Mouse (Mus musculus): ENCODE results near the gene Serpinh1. TPM values are rescaled to one million over a fixed set of nuclear protein-coding genes. Genes with fewer than 3 reads are reported as not detected.

Serpinh1 gene
- polyA plus RNA-seq, 1 experiment from 2014 or later = 861 TPM

- Histone ChIP-seq H3K27ac (peak overlapping the region; percentile 91), H3K4me1 (replicated peaks) (peaks cover 55% of the 10 kb centered on the region), H3K36me3 (no peaks in the 10 kb centered on the region), H3K9me3 (peaks cover 4% of the 10 kb centered on the region; the same call in 1 of the 2 replicates), H3K4me3 (peak overlapping the region; percentile 30), H3K27me3 (ENCODE audit: insufficient read depth, poor library complexity, severe bottlenecking) (no peaks in the 10 kb centered on the region)
- 9% methylated on average over 8 of the region's 8 CpGs for WGBS
- DNase-seq (ENCODE audit: low spot score) = peak; percentile 51
Measured at GRCm38 (mm10) chr7:99360803-99361414, 7.9 kb upstream of the Serpinh1 start.

DNA sequence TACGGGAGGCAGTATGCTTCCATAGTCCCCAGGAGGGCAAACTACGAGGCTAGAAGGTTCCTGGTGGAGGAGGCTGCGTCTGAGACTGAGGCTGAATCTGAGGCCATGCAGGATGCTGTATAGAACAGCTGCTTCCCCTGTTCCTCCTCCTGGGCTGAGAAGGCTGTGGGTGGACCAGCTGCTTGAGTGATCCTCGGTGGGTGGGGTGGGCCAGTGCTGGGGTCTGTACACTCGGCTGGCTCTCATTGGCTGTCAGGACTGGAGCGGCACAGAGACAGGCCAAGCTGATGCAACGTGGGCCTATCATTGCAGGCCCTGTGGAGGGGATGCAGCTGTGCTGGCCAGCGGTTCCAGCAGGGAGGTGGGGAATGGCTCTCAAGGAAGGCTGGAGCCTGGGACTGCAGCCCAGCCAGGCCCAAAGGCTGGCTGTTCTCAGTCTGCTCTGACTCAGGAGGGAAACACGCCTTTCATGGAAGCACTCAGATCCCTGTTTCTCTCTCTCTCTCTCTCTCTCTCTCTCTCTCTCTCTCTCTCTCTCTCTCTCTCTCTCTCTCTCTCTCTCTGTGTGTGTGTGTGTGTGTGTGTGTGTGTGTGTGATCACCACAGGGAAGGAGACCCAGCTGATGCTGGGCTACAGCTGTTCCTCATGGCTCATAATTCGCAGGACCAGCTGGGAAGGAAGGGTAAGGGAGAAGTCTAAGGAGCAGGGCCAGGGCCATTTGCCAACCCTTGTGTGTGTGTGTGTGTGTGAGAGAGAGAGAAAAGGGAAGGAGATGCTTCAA is 7.2 kb upstream of the Serpinh1 start:
- Histone ChIP-seq H3K27me3 (ENCODE audit: insufficient read depth, poor library complexity, severe bottlenecking) (no peaks in the 10 kb centered on the region), H3K36me3 (no peaks in the 10 kb centered on the region), H3K27ac (peak overlapping the region; percentile 91), H3K9me3 (peaks cover 4% of the 10 kb centered on the region; the same call in 1 of the 2 replicates), H3K4me3 (peak overlapping the region; percentile 30), H3K4me1 (replicated peaks) (peaks cover 62% of the 10 kb centered on the region)
- WGBS = 6% methylated on average over 10 of the region's 10 CpGs
- DNase-seq (ENCODE audit: low spot score) = peak; percentile 93

GRCm38 (mm10) chr7:99358371-99358770 is 5.3 kb upstream of the Serpinh1 start:
- Histone ChIP-seq H3K36me3 (no peaks in the 10 kb centered on the region), H3K27ac (peak overlapping the region; percentile 56), H3K9me3 (peaks cover 4% of the 10 kb centered on the region; the same call in 1 of the 2 replicates), H3K4me1 (replicated peaks) (peaks cover 69% of the 10 kb centered on the region), H3K4me3 (no peak overlapping the region), H3K27me3 (ENCODE audit: insufficient read depth, poor library complexity, severe bottlenecking) (no peaks in the 10 kb centered on the region)
- 90% methylated on average over 8 of the region's 8 CpGs for WGBS
- DNase-seq (ENCODE audit: low spot score) = no peak

DNA sequence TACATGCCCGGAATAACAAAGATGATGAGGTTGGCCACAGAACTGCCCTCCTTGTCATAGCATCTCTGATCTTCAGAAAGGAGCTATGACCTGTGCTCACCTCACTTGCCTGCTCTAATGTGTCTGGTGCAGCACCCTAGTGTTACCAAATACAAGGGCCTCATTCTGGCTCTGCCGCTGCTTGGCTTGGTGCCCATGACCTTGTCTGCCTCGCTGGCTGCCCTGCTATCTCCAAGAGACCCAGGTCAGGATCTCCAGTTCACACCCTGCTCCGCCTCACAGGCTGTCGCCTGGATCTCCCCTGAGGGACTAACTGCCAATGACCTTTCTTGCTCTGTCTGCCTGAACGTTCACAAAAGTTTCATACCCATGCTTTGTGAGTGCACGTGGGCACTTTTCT is 4.2 kb upstream of the Serpinh1 start:
- no peak overlapping the region for H3K4me3 ChIP-seq
- no peaks in the 10 kb centered on the region for H3K9me3 ChIP-seq
- peak overlapping the region; percentile 99 for H3K27ac ChIP-seq
- WGBS = 65% methylated on average over 7 of the region's 7 CpGs
- H3K4me1 ChIP-seq (replicated peaks) = peaks cover 79% of the 10 kb centered on the region
- no peak for DNase-seq (ENCODE audit: low spot score)
- no peaks in the 10 kb centered on the region for H3K27me3 ChIP-seq (ENCODE audit: insufficient read depth, poor library complexity, severe bottlenecking)
- H3K36me3 ChIP-seq = no peaks in the 10 kb centered on the region

DNA sequence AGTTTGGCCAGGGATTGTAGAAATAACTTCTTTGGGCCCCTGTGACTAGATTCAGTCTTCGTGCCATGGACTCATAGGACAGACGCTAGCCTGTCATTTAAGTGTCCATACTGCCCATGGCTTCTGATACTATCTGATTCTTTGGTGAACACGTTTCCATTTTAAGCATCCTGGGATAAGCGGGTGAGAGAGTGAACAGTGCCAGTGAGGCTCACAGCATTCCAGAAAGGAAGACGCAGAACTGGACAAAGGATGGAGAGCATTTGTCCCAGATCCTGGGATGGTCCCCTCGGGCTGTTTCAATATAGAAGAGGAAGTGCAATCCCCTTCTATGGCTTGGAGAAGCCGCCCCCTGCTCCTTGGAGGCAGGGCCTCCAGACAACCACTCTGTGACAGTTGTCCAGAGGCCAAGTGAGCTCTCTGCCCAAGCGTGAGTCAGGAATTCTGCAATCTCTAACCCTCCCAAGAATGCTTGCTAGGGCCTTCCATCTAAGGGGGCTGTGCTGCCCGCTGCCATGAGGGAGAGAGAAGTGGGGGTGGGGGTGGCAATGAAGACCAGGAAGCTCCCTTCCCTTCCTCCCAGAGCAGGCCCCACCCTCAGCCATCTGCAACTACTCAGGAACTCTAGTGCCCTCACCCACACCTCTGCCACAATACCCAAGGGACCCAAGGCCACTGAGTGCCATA is 3.3 kb upstream of the Serpinh1 start:
- DNase-seq (ENCODE audit: low spot score) = peak; percentile 31
- H3K27me3 ChIP-seq (ENCODE audit: insufficient read depth, poor library complexity, severe bottlenecking) = no peaks in the 10 kb centered on the region
- no peaks in the 10 kb centered on the region for H3K36me3 ChIP-seq
- peaks cover 84% of the 10 kb centered on the region for H3K4me1 ChIP-seq (replicated peaks)
- H3K9me3 ChIP-seq = no peaks in the 10 kb centered on the region
- 33% methylated on average over 9 of the region's 9 CpGs for WGBS
- H3K4me3 ChIP-seq = peak overlapping the region; percentile 39
- peak overlapping the region; percentile 99 for H3K27ac ChIP-seq

GRCm38 (mm10) chr7:99355731-99356131 is 2.7 kb upstream of the Serpinh1 start:
- 3% methylated on average over 7 of the region's 7 CpGs for WGBS
- DNase-seq (ENCODE audit: low spot score) = peak; percentile 84
- H3K9me3 ChIP-seq = no peaks in the 10 kb centered on the region
- H3K4me3 ChIP-seq = peak overlapping the region; percentile 39
- H3K36me3 ChIP-seq = peaks cover 1% of the 10 kb centered on the region; the same call in 1 of the 2 replicates
- H3K4me1 ChIP-seq (replicated peaks) = peaks cover 84% of the 10 kb centered on the region
- H3K27me3 ChIP-seq (ENCODE audit: insufficient read depth, poor library complexity, severe bottlenecking) = no peaks in the 10 kb centered on the region
- H3K27ac ChIP-seq = peak overlapping the region; percentile 99

DNA sequence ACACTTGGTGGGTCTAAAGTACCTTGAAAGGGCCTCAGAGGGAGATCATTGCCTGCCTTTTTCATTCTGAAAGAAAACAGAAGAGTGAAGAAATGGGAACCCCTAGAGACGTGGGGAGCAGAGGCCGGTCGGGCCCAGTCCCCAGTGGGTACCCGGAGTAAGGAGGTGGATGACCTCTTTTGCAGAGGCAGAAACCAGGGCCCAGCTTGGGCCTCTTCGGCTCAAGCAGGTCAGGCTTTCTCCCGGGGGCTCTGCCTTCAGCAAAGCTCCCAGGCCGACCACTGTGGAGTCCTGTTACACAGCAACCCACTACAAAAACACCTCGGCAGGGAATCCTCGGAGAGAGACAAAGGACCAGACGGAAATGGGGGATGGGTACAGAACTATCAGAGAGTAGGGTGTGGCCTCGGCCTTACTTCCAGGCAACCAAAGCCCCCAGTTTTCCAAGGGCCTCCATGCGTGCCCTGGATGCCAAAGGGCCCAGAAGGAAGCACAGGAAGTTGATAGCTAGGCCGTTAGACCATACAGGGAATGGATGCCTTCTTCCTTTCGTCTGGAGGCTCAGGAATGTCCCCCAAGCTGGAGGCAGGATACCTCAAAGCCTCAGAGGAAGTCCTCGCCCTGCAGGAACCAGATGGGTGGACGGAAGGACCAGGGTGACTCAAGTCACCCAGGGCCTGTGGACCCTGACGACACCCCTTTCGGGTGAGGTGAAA is 1.1 kb downstream of the Serpinh1 start:
- Histone ChIP-seq H3K27me3 (ENCODE audit: insufficient read depth, poor library complexity, severe bottlenecking) (no peaks in the 10 kb centered on the region), H3K9me3 (no peaks in the 10 kb centered on the region), H3K4me3 (peak overlapping the region; percentile 73), H3K36me3 (peaks cover 38% of the 10 kb centered on the region), H3K4me1 (replicated peaks) (peaks cover 83% of the 10 kb centered on the region), H3K27ac (peak overlapping the region; percentile 99)
- WGBS = under 1% methylated on average over 18 of the region's 18 CpGs
- peak; percentile 85 for DNase-seq (ENCODE audit: low spot score)

- no peaks in the 10 kb centered on the region for H3K27me3 ChIP-seq (ENCODE audit: insufficient read depth, poor library complexity, severe bottlenecking)
- no peaks in the 10 kb centered on the region for H3K9me3 ChIP-seq
- H3K27ac ChIP-seq = peak overlapping the region; percentile 99
- H3K4me3 ChIP-seq = peak overlapping the region; percentile 73
- peaks cover 45% of the 10 kb centered on the region for H3K36me3 ChIP-seq
- WGBS = 6% methylated on average over 12 of the region's 12 CpGs
- peak; percentile 65 for DNase-seq (ENCODE audit: low spot score)
- H3K4me1 ChIP-seq (replicated peaks) = peaks cover 76% of the 10 kb centered on the region
Measured at GRCm38 (mm10) chr7:99351104-99351801, 1.8 kb downstream of the Serpinh1 start.

DNA sequence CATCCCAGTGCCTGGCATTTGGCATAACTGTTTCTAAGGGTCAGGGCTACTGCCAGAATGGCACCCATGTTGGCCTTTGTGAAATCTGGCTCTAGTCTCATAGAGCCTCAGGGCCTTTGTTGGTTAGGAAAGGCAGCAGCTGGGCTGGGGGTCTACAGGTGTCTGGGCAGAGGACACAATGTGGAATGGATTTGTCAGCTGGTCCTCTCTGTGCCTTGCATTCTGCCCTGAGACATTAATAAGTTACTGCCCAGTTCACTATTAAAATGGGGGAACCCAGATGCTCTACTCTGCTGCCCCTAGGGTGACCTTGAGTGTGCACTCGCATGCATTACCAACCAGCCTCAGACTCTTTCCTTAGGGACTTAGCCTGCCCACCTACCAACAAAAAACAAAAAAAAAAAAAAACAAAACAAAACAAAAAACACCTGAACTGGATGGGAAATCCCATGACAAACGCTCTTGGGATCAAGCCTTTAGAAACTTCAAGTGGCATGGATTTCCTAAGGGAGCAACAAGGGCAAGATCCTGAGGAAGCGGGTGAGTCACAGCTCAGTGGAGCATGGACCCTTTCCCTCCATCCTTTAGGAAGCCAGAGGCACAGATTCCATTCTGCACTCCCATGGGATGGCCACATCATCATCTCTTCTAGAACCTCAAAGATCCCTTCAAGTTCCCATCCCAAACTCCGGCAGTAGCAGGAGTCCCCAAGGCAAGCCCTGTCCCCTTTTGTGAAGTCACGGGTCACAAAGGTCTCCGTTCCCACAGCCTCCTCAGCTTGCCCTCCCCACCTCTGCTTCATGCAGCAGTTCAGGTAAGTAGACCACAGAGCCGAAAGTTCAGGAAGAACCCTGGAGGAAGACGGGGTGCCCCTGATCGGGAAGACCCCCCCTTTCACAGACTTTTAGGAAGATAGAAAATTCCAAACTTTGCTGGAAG is 3.0 kb downstream of the Serpinh1 start:
- no peaks in the 10 kb centered on the region for H3K9me3 ChIP-seq
- DNase-seq (ENCODE audit: low spot score) = no peak
- peak overlapping the region; percentile 73 for H3K4me3 ChIP-seq
- H3K27ac ChIP-seq = peak overlapping the region; percentile 99
- H3K27me3 ChIP-seq (ENCODE audit: insufficient read depth, poor library complexity, severe bottlenecking) = no peaks in the 10 kb centered on the region
- peaks cover 57% of the 10 kb centered on the region for H3K36me3 ChIP-seq
- peaks cover 64% of the 10 kb centered on the region for H3K4me1 ChIP-seq (replicated peaks)
- 68% methylated on average over 9 of the region's 9 CpGs for WGBS

- H3K36me3 ChIP-seq = peaks cover 69% of the 10 kb centered on the region
Measured at GRCm38 (mm10) chr7:99348883-99349282, 4.2 kb downstream of the Serpinh1 start.

DNA sequence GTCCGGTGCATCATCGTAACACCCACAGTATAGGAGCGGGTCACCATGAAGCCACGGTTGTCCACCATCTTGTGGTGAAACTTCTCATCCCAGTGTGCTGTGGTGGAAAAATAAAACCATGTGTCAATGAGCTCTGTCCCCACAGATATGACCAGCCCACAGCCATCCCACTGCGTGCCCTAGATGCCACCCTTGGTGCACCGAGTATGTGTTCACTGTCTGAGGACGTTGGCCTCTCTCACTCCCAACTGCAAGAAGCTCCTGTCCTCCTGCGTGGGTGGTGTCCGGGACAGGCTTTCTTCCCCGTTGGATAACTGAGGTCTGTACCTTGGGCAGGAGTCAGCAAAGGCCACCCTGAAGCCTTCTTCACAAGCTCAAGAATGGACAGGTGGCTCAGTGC is 5.8 kb downstream of the Serpinh1 start:
- peaks cover 36% of the 10 kb centered on the region for H3K4me1 ChIP-seq (replicated peaks)
- H3K27ac ChIP-seq = no peak overlapping the region
- H3K4me3 ChIP-seq = no peak overlapping the region
- H3K9me3 ChIP-seq = no peaks in the 10 kb centered on the region
- no peak for DNase-seq (ENCODE audit: low spot score)
- WGBS = 97% methylated on average over 10 of the region's 10 CpGs
- H3K27me3 ChIP-seq (ENCODE audit: insufficient read depth, poor library complexity, severe bottlenecking) = no peaks in the 10 kb centered on the region
- peaks cover 81% of the 10 kb centered on the region for H3K36me3 ChIP-seq

More at GRCm38 (mm10) chr7:99348883-99349282, 4.2 kb downstream of the Serpinh1 start:
- DNase-seq (ENCODE audit: low spot score) = no peak
- 97% methylated on average over 26 of the region's 26 CpGs for WGBS
- Histone ChIP-seq H3K27me3 (ENCODE audit: insufficient read depth, poor library complexity, severe bottlenecking) (no peaks in the 10 kb centered on the region), H3K4me1 (replicated peaks) (peaks cover 52% of the 10 kb centered on the region), H3K9me3 (no peaks in the 10 kb centered on the region), H3K4me3 (no peak overlapping the region), H3K27ac (peak overlapping the region; percentile 63; the same call in 1 of the 2 replicates)

All from hindbrain, embryonic 10.5 days (tissue).